Mouse (Mus musculus) CD4-positive, CD25-positive, alpha-beta regulatory T cell, adult 4 months (primary cell): ENCODE data around the gene Zscan10. TPM values are rescaled to one million over a fixed set of nuclear protein-coding genes. Genes with fewer than 3 reads are reported as not detected.

Experiments
- ATAC-seq: one replicate; pipeline ENCODE4 v1.8.0; 2017
- polyA plus RNA-seq, 2 experiments: library from polyadenylated mRNA; unstranded; fragments of 100-300 nt; shearing (Covaris generic); gene quantifications; one replicate each; pipeline ENCODE4 v1.2.1; 2017

The Zscan10 gene
- polyA plus RNA-seq, result 1 to 10 TPM; 2.2 to 2.9 TPM

DNA sequence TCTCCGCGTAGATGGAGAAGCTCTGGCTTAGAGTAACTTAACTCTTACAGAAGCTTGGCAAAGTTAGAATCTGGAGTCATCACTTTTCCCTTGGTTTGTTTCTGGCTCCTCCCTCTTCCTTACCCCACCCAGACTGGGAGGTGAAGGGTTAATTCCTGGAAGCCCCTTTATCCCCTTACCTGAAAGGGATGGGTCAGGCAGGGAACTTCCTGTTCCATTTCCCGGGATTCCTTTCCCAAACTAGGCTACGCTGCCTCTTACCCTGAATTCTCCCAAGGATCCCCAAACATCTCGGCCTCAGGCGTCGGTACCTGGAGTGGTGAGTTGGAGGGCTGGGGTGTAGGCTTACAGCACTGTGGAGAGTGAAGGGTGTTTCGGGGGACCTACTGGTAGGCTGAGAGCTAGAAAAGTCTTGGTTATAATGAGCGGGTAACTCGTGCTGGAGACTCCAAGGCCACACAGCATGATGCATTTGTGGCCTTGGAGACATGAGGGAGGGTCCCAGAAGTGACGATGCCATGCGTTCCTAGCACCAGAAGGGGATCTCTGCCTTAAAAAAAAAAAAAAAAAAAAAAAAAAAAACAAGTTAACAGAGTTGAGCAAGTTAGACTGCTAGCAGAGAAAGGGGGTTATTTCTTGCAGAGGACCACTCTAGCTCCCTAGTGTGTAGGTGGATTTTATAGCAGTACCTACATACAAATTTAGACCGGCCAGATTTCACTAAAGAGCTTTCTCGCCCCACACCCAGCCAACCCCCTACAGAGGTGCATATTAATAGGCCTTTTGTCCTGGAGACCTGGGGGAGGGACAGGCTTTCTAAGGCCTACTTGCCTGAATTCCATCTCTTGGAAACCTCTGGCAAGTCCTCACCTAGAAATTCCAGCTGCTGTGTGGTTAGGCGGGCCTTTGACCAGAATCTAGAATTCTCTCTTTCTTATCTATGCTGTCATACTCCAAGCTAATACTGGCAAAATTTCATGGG is at the start of gene Zscan10:
Gene Zscan10, plus strand, starts transcription at position 216 of the 982 bp plus-strand sequence.
- ATAC-seq, result no peak

GRCm38 (mm10) chr17:23550856-23551255 is 49.8 kb upstream of the Zscan10 start:
- peak; percentile 41 for ATAC-seq

- ATAC-seq, result no peak
These were observed 49.2 kb upstream of the Zscan10 start for GRCm38 (mm10) chr17:23551416-23551815.

GRCm38 (mm10) chr17:23551963-23552362 is 48.7 kb upstream of the Zscan10 start:
- no peak for ATAC-seq

DNA sequence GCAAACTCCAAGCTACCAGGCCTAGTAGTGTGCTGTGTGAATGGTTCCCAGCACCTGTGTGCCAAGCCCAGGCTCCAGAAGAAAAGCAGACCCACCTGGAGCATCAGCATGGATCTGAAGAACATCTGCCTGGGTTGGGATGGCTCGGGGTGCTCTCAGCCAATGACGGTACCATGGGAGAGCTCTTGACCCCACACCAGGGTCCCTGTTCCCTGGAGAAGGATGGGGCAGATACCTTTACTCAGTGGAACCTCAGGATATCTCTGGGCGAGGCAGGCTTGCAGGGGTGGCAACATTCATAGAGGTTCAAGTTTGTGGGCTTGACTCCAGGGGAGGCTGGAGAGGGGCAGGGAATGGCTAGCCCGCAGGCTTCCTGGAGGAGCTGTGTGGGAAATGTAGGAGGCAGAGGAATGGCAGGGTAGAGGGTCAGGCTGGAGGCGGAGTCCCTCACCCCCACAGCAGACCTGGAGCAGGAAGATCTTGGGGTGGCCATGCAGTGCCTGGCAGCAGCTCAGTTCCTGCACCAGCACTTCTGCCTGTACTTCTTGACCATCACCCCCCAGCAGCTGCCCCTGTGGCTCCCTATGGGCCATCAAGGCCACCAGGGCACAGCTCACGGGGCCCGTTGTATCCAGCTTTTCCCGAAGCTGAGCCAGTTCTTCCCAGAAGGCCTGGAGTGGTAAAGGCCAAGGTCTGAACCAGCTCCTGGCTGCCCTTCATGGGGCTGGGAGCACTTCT is 47.6 kb upstream of the Zscan10 start:
- no peak for ATAC-seq

- ATAC-seq, result no peak
These were observed 47.0 kb upstream of the Zscan10 start for GRCm38 (mm10) chr17:23553634-23554120.

DNA sequence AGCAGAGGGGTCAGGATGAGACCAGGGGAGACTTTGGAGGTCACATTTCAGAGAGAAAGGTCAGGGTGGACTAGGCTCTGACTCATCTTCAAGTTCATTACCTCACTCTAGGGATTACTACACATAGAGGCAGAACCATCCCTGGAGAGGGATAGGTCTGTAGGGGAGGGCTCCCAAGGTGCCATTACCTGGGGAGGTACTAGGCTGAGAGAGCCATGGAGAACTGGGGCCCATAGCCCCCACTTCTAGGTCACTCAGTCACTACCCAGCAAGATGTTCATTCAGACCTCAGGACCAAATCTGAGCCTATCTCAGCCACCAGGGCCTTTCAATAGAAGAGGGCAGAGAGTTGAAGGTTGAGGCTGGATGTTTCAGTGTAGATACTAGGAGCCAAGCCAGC is 46.3 kb upstream of the Zscan10 start:
- ATAC-seq, result no peak

- ATAC-seq, result no peak
These were observed 45.3 kb upstream of the Zscan10 start for GRCm38 (mm10) chr17:23555243-23555916.

DNA sequence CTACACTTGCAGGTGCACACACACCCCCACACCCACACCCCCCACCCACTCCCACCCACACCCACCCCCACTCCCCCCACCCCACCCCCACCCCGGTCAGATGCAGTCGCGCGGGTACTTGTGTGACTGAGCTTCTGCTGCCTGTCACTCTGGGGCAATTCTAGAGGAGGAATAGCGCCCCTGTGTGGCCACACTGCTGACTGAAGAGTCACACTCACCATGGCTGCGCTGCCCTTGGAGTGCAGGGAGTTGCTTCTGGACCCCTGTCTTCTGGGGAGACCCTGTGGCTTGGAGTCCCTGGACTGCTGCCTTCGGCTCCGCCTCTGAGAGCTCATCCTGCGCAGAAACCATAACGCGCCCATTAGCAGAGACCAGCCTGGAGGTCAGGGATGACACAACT is 40.9 kb upstream of the Zscan10 start:
- no peak for ATAC-seq

DNA sequence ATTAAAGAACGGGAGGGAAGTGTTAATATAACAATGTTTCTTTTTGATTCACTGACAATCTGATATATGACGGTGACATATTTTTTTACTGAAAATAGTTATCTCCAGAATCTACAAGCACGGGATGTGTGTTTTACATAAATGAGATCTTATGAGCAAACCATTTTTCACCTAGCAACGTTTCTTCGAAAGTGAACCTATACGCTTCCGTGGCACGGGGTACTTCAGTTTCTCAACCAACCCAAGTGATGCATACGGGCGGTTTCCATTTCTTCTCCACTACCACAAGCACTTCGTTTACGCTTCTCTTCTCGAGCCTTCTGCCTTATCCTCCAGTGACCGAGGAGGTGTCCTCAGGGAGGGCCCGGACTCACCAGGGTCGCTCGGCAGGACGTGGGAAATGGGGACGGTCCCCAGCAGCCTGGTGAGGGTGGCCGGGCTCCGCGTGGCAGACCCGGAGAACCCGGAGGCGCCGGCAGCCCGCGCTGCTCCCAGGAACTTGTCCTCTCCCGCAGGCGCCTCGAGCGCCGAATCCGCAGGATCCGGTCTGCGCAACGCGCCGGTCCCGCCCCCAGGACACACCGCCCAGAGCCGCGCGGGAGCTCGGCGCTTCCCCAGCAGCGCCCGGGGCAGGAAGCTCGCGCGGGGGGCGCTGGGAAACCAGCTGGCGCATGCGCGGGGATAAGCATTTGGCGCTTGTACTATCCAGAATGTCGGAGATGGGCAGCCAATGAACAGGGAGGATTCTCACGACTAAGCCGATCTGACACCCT is 36.9 kb upstream of the Zscan10 start, which contains the start of gene Zfp213:
Gene Zfp213, minus strand, starts transcription at position 644 of the 773 bp plus-strand sequence.
- ATAC-seq, result peak; percentile 91

- ATAC-seq, result no peak
These were observed 36.3 kb upstream of the Zscan10 start for GRCm38 (mm10) chr17:23564368-23564715.

GRCm38 (mm10) chr17:23566787-23567186 is 33.9 kb upstream of the Zscan10 start:
- peak; percentile 13 for ATAC-seq

DNA sequence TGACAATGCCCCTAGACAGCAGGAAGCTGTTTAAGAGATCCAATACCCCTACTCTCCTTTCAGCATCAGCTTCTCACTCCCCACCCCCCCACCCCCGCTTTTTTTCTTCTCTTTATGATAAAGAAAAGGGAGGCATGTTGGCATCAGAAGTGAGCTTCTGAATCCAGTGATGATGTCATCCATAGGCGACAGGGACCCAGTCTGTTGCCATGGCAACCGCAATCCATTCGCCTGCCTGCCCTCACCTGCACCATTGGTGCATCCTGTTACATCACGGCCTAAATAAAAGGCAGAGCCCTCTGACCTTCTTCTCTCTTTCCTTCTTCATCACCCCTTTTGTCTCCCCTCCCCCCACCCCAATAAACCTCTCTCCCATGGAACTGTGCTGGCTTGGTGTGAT is 32.3 kb upstream of the Zscan10 start:
- no peak for ATAC-seq

DNA sequence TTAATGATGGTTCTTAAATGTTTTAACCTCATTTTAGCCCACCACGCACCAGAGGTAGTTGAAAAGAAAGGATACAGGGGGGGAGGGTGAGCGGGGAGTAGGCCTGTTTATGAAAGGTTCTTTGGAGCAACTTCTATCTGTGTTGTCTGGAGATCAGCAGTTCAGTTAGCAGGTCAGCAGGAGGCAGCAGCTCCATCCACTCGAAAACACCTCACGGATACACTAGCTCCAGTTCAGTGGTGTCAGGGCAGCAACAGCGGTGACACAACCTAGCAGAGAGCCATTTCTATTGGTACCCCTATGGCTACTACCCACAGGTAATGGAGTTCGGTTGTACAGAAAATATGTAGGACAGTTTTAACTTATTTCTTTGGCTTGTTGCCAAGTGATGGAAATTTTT is 30.6 kb upstream of the Zscan10 start:
- ATAC-seq, result peak; percentile 89

GRCm38 (mm10) chr17:23571084-23571483 is 29.6 kb upstream of the Zscan10 start:
- no peak for ATAC-seq

GRCm38 (mm10) chr17:23572059-23572458 is 28.6 kb upstream of the Zscan10 start:
- no peak for ATAC-seq

DNA sequence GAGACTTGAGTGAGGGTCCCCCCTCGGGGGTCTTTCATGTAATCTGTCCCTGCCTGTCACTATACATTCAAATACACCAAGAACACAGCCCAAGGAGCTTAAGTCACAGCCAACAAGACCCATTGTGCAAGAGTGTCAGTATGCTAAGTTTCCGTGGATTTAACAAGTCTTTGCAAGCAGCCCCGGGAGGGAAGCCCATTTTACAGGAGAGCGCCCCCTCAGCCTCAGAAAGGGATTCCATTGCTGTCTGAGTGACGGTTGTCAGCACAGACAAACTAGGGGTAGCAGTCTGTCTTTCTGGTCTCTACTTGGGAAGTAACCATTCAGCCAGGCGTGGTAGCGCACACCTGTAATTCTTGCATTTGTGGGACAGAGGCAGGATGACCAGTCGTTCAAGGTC is 26.5 kb upstream of the Zscan10 start:
- ATAC-seq, result no peak

- no peak for ATAC-seq
These were observed 24.6 kb upstream of the Zscan10 start for GRCm38 (mm10) chr17:23575951-23576552.

DNA sequence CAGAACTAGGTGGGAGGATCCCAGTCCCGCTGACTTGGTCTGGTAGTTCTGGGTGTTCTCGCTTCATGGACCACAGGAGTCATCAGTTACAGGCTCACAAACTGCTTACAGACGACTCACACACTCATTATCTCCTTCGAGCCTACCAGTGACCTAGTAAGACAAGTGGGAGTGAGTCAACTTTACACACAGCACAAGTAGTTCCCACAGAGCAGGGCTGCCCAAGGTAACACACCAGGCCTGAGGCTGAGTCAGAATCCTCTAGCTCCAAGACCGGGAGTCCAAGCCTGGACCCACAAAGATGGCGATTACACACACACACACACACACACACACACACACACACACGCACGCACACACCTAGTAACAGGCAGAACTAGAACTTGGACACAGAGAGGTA is 15.9 kb upstream of the Zscan10 start:
- no peak for ATAC-seq

GRCm38 (mm10) chr17:23585721-23586491 is 14.8 kb upstream of the Zscan10 start:
- ATAC-seq, result no peak

GRCm38 (mm10) chr17:23587253-23587652 is 13.4 kb upstream of the Zscan10 start:
- ATAC-seq, result no peak
